Mouse (Mus musculus): ENCODE results near the gene Gm20388. TPM values are rescaled to one million over a fixed set of nuclear protein-coding genes. Genes with fewer than 3 reads are reported as not detected.
A peak's percentile ranks its signal among the peaks of the same experiment; 100 is the strongest.
"Not testable (repeated sequence)": the region's sequence is repeated elsewhere in the genome, so short reads cannot be mapped to it uniquely, and the experiment has no call there.

The Gm20388 gene
- total RNA-seq, 2 experiments from 2014 or later: 6.8 to 7.8 TPM

GRCm38 (mm10) chr8:123977499-123977898 lies 4066.9 kb downstream of the Gm20388 start:
- no peak for DNase-seq
- intact Hi-C loops (cut with DNase I): loop anchor here (10.0 kb wide), 1 partner anchor 57 kb away; no protein-coding TSS in a partner anchor

DNA sequence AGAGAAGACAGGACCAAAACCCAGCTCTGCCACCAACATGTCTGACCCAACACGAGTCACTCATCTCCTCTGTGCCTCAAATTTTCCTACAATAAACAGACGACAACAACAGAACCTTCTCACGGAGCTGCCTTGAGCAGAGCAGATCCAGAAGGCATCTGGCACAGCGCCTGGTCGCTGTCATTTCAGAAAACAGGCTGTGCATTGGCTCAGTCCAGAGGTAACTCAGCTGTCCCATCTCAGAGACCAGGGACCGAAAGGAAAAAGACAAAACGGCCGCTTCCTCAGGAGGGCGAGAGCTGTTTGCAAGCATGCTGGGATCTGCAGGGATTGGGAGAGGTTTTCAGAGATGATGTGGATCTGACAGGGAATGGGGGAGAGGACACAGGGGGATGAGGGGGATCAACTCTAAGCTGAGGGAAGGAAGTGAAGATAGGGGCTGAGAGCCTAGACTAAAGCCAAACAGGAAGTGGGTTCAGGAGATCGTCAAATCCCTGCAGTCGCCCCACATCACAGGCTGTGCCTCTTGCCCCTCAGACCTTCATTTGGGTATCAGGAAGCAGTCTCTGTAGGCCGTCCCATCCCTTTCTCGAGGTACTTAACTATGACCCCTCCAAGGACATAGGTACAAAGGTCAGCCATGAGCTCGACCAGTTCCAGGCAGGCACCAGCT lies 4067.7 kb downstream of the Gm20388 start:
- intact Hi-C loops (cut with DNase I): loop anchor here (10.0 kb wide), 1 partner anchor 56 kb away; no protein-coding TSS in a partner anchor

GRCm38 (mm10) chr8:123978926-123979325 lies 4068.3 kb downstream of the Gm20388 start:
- DNase-seq: no peak
- intact Hi-C loops (cut with DNase I): loop anchor here (10.0 kb wide), 1 partner anchor 56 kb away; no protein-coding TSS in a partner anchor

More for the DNA sequence above, 4067.7 kb downstream of the Gm20388 start:
- DNase-seq: no peak

DNA sequence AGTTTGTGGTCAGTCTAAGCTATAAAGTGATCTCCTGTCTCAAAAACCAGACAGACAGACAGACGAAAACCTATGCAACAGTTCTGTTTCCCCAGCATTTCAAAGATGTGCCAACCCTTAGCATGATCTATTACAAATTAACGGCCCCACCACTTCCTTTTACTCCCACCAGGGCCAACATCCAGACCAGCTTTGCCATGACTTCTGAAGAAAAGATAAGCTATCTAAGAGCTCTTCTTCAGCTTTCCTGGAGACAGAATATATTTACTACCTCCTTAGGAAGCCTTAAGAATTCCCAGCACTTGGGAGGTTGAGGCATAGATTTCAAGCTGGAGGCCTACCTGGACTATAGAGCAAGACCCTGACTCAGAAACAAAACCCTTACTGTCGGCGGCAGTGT lies 4069.6 kb downstream of the Gm20388 start:
- DNase-seq: no peak
- intact Hi-C loops (cut with DNase I): no loop called here

DNA sequence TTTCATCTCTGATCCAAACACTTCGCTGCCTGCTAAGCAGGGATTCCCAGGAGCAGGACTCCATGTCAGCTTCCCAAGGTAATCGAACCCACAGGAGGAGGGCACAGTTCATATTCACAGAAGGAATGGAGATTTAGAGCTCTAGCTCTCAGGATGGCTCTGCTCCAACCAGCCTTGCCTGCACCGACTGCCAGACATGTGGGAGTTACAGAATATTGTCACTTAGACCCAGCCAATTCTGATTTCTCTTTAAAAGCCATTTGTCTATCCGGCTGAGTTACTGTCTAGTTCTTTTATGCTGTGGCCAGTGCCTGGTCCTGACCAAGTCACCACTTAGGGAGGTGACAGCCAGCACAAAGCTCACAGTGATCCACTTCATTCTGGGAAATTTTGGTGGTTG lies 4071.0 kb downstream of the Gm20388 start:
- intact Hi-C loops (cut with DNase I): no loop called here
- DNase-seq: no peak

- intact Hi-C loops (cut with DNase I): no loop called here
- no peak for DNase-seq
These were observed 4071.7 kb downstream of the Gm20388 start for GRCm38 (mm10) chr8:123982291-123982793.

- peak; percentile 87 to 89 for DNase-seq
- intact Hi-C loops (cut with DNase I): no loop called here
These were observed 4072.3 kb downstream of the Gm20388 start, which contains the start of gene Abcb10 for GRCm38 (mm10) chr8:123982826-123983400. Abcb10 (minus strand) TSS chr8:123983122.

GRCm38 (mm10) chr8:123988605-123989038 lies 4078.0 kb downstream of the Gm20388 start:
- intact Hi-C loops (cut with DNase I): no loop called here
- DNase-seq: no peak

- no peak for DNase-seq
- intact Hi-C loops (cut with DNase I): no loop called here
These were observed 4078.5 kb downstream of the Gm20388 start for GRCm38 (mm10) chr8:123989128-123989527.

DNA sequence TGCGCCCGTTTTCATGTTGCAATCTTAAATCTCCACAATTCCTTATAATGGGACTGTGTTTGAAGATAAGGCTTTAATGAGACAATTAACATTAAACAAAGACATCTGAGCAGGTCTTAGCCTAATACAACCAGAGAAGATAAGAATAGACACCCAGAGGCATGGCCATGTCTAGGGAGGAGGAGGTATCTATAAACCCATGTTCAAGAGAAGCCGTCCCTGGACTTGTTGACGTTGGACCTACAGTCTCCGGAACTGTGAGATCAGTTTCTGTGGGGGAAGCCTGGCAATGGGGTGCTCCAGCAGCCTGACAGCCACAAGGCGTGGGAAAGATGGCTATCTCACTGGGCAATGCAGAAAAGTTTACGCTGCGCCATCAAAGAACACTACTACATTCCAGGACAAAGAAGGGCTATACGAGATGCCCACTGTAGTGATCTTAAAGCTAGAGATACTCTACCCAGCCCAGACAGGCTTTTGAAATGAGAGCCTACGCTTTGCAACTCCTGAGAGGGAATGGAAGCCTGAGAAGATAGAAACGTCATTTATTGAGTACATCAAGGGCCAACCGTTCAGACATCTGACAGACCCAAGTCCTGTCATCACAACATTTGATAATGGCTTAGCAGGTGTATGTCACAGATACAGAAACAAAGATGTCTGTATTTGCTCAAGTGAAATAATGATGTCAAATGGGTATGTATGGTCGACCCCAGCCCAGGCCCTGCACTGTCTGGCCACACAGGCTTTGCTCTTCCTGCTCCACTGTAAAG lies 4079.8 kb downstream of the Gm20388 start:
- intact Hi-C loops (cut with DNase I): no loop called here
- DNase-seq: no peak

GRCm38 (mm10) chr8:123992587-123992986 lies 4081.9 kb downstream of the Gm20388 start:
- intact Hi-C loops (cut with DNase I): no loop called here
- DNase-seq: no peak

DNA sequence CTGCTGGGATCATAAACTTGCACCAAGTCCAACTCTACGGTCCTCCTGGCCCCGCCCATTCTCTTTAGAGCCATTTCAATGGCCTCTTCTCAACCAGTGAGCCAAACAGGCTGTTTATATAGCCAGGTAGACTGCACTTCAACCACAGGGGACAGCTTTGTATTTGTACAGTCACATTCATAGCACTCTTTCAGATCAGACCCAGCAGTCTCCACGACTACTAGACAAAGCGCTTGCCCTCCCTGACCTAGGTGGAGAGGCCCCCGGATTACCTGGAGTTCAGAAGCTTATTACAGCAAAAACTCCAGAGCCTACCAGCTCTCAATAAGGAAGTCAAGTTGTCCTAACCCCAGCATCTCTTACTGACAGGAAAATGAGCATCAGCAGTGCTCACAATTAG lies 4083.0 kb downstream of the Gm20388 start:
- intact Hi-C loops (cut with DNase I): no loop called here
- DNase-seq: no peak

GRCm38 (mm10) chr8:123993997-123994396 lies 4083.4 kb downstream of the Gm20388 start:
- intact Hi-C loops (cut with DNase I): no loop called here
- DNase-seq: no peak

DNA sequence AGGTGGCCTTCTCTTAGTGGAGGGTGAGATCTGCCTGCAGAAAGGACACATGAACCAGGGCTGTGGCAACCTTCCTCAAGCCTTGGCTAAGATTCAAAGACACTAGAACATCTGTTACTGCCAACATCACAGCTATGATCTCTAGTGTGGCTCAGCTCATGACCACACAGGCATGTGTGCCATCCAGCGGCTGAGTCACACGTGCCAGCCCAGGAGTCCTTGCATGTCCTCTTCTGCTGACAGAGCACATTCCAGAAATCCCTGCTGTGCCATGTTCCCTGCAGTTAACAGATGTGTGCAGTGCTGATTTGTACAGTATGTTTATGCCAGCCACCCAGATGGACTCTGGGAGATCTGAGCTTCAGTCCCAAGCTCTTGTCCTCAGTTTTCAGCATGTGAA lies 4088.9 kb downstream of the Gm20388 start:
- intact Hi-C loops (cut with DNase I): no loop called here
- DNase-seq: peak in 1 of 2 experiments; percentile 13

GRCm38 (mm10) chr8:124002546-124003108 lies 4092.0 kb downstream of the Gm20388 start:
- intact Hi-C loops (cut with DNase I): no loop called here
- no peak for DNase-seq

DNA sequence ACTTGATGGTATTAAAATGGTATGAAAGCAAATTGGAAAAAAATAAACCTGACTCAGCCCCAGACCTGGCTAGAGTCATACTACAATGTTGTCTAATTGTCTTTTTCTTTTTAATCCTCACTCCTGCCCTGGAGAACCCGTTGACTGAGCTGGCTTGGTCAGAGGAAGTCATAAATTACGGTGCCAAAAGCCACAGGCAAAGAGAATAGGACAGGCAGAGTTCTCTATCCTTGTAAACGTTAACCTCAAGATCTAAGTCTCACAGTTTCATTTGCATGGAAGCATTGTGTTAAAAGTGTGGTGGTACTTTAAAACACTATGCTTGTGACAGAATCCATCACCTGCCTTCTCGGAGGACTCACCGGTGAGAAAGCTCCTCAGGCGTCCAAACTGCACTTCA lies 4097.2 kb downstream of the Gm20388 start:
- intact Hi-C loops (cut with DNase I): no loop called here
- DNase-seq: no peak

GRCm38 (mm10) chr8:124011580-124011979 lies 4100.9 kb downstream of the Gm20388 start:
- intact Hi-C loops (cut with DNase I): no loop called here
- no peak for DNase-seq

GRCm38 (mm10) chr8:124011989-124012586 lies 4101.4 kb downstream of the Gm20388 start:
- no peak for DNase-seq
- intact Hi-C loops (cut with DNase I): no loop called here

- intact Hi-C loops (cut with DNase I); DNase-seq: not testable (repeated sequence)
These were observed 4103.7 kb downstream of the Gm20388 start for GRCm38 (mm10) chr8:124014299-124014698.

- DNase-seq: no peak
- intact Hi-C loops (cut with DNase I): no loop called here
These were observed 4104.1 kb downstream of the Gm20388 start for GRCm38 (mm10) chr8:124014751-124015150.
